Mouse (Mus musculus) cerebellum, adult 18-20 months (tissue): ENCODE measurements at regions not wholly inside any gene's neighbourhood (a gene's known extent, or its start where the extent isn't known, plus 50 kb on each side); places are given as distances from the start of the nearest gene placed in this dataset.

ENCODE experiments used
- DNase-seq, 2 experiments: peaks; one replicate each; pipeline ENCODE4 v3.0.0; 2021

DNA sequence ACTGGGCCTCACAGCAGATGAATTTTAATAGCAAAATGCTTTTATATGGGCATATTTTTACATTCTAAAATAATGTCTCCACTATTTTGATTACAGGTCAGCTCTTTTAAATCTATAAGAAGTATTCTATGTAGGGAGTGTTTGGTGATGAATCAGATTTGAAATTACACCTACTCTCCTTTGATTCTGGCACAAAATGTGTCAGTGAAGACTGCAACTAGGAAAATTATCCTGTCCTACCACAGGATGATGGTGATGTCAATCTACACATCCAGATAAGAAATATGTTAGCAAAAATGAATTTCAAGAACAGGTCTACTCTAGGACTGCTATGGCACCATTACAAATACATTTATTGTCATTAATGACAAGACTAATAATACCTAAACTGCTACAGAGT, 60.9 kb upstream of the Acyp2 start:
- no peak for DNase-seq

GRCm38 (mm10) chr11:30720803-30721202, 50.7 kb upstream of the Psme4 start:
- DNase-seq: peak in 1 of 2 experiments; percentile 3
